Mouse (Mus musculus): ENCODE measurements at regions not wholly inside any gene's neighbourhood (a gene's known extent, or its start where the extent isn't known, plus 50 kb on each side); places are given as distances from the start of the nearest gene placed in this dataset.

DNA sequence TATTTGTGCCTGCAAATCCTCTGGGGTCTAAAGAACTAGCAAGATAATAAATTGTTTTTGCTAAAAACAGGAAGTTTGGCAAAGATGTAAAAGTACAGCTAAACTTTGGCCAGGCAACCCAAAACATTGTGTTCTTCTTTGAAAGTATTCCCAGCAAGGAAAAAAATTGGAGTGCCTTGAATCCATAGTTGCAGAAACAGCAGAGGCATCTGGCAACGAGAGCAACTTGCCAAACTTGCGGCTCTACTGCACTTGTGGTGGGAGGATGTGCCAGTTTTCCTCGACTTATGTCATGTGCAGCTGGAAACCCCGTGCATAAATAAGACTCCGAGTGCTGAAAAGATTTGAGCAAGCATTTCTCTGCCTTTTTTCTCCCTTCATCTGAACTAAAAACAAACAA is 185.2 kb upstream of the Meis1 start:
- Histone ChIP-seq H3K4me2 (replicated peaks) (no peak overlapping the region), H3K9ac (no peak overlapping the region), H3K27me3 (replicated peaks) (no peaks in the 10 kb centered on the region), H3K36me3 (no peaks in the 10 kb centered on the region), H3K4me3 (replicated peaks) (no peak overlapping the region), H3K27ac (no peak overlapping the region), H3K4me1 (replicated peaks) (0 out of 2 replicates have a peak, but pooled peaks cover 7% of the 10 kb centered on the region), H3K9me3 (no peaks in the 10 kb centered on the region)
- WGBS = 40% methylated on average over 5 of the region's 5 CpGs
- no peak for ATAC-seq

DNA sequence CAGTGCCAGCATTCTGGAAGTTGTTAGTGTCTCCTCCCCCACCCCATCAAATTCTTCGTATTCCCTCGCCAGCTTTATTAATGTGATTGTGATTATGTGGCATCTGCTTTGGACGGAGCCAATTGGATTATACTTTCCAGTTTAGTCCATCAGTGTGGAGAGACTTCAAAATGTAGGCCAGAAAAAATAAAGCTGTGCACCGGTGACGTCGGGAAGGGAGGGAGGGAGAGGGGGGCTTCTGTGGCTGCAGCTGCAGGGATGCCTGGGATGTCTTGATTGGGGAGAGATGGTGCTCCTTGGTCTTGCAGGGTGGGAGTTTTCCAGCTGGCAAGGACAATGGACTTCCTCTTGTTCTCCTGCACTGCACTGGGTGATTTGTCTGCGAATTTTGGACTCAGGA is 185.7 kb upstream of the Meis1 start:
- Histone ChIP-seq H3K4me3 (replicated peaks) (no peak overlapping the region), H3K4me1 (replicated peaks) (0 out of 2 replicates have a peak, but pooled peaks cover 7% of the 10 kb centered on the region), H3K4me2 (replicated peaks) (no peak overlapping the region), H3K9me3 (no peaks in the 10 kb centered on the region), H3K27me3 (replicated peaks) (no peaks in the 10 kb centered on the region), H3K36me3 (no peaks in the 10 kb centered on the region), H3K9ac (no peak overlapping the region), H3K27ac (no peak overlapping the region)
- WGBS = 37% methylated on average over 7 of the region's 7 CpGs
- peak; percentile 62; the same call in 1 of the 2 replicates for ATAC-seq

DNA sequence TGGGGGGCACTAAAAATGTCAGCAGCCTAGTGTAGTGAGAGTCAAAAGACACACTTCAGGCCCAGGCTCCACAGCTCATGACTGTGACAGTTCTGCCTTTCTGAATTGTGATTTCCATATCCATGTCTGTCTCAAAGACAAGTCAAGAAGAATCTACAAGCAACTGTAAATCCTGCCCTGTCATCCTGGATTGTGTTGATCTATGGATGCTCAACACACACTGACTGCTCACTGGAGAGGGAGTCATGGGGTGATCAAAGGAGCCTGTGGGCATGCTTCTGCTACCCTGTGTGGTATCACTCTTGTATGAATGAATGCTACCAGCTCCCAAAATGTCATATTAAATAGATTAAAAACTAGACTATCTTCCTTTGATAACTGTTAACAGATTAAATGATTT is 186.4 kb upstream of the Meis1 start:
- H3K9ac ChIP-seq = no peak overlapping the region
- no peak overlapping the region for H3K4me2 ChIP-seq (replicated peaks)
- no peaks in the 10 kb centered on the region for H3K27me3 ChIP-seq (replicated peaks)
- H3K9me3 ChIP-seq = no peaks in the 10 kb centered on the region
- no peaks in the 10 kb centered on the region for H3K36me3 ChIP-seq
- H3K27ac ChIP-seq = no peak overlapping the region
- no peak overlapping the region for H3K4me3 ChIP-seq (replicated peaks)
- H3K4me1 ChIP-seq (replicated peaks) = 0 out of 2 replicates have a peak, but pooled peaks cover 7% of the 10 kb centered on the region
- ATAC-seq = no peak

DNA sequence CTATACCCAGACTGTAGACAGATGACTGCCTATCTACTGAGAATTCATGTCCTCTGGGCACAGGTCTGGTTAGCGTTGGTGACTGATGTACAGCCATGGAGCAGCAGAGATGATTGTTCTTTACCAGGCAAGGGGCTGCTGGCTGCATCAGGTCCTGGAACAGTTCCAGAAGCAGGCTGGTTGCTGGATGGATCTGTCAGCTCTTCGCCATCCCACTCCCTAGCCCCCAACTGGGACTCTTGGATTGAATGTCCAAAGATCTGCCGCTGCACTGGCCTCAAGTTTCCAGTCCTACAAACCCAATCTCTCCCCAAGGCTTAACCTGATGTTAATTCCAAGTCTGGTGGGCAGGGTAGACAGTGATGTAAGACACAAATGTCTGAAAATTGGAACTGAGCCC is 200.7 kb upstream of the Meis1 start:
- Histone ChIP-seq H3K27ac (no peak overlapping the region), H3K27me3 (replicated peaks) (no peaks in the 10 kb centered on the region), H3K4me2 (replicated peaks) (no peak overlapping the region), H3K9me3 (no peaks in the 10 kb centered on the region), H3K4me1 (replicated peaks) (no peaks in the 10 kb centered on the region), H3K36me3 (no peaks in the 10 kb centered on the region), H3K9ac (no peak overlapping the region), H3K4me3 (replicated peaks) (no peak overlapping the region)
- 77% methylated on average over 3 of the region's 3 CpGs for WGBS
- no peak for ATAC-seq

- WGBS = no CpG with 5 or more reads among the region's 1 CpGs
- Histone ChIP-seq H3K9me3 (no peaks in the 10 kb centered on the region), H3K4me2 (replicated peaks) (no peak overlapping the region), H3K27ac (no peak overlapping the region), H3K4me3 (replicated peaks) (no peak overlapping the region), H3K4me1 (replicated peaks) (no peaks in the 10 kb centered on the region), H3K9ac (no peak overlapping the region), H3K27me3 (replicated peaks) (no peaks in the 10 kb centered on the region), H3K36me3 (no peaks in the 10 kb centered on the region)
- ATAC-seq = no peak
Observed at GRCm38 (mm10) chr11:19221442-19221841, 202.7 kb upstream of the Meis1 start.

DNA sequence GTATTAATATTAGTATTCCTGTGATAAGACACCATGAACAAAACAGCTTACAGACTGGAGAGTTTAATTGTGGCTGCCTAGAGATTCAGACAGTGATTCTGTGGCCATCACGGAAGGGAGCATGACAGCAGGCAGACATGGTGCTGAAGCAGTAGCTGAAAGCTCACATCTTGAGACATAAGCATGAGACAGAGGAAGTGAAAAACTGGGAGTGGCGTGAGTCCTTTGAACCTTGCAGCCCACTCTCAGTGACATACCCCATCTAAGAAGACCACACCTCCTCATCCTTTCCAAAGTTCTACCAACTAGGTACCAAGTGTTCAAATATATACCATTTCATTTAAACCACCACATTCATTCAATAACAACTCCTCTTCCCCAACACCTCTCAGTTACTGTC is 208.0 kb upstream of the Meis1 start:
- H3K36me3 ChIP-seq = no peaks in the 10 kb centered on the region
- H3K4me1 ChIP-seq (replicated peaks) = no peaks in the 10 kb centered on the region
- H3K27ac ChIP-seq = no peak overlapping the region
- H3K4me3 ChIP-seq (replicated peaks) = no peak overlapping the region
- ATAC-seq = no peak
- H3K9ac ChIP-seq = no peak overlapping the region
- no peaks in the 10 kb centered on the region for H3K27me3 ChIP-seq (replicated peaks)
- no peak overlapping the region for H3K4me2 ChIP-seq (replicated peaks)
- no peaks in the 10 kb centered on the region for H3K9me3 ChIP-seq
- 83% methylated on average over 2 of the region's 2 CpGs for WGBS

GRCm38 (mm10) chr11:19227716-19228115 is 208.9 kb upstream of the Meis1 start:
- H3K4me1 ChIP-seq (replicated peaks) = no peaks in the 10 kb centered on the region
- no peak overlapping the region for H3K4me2 ChIP-seq (replicated peaks)
- H3K4me3 ChIP-seq (replicated peaks) = no peak overlapping the region
- no peak for ATAC-seq
- H3K9me3 ChIP-seq = no peaks in the 10 kb centered on the region
- no peaks in the 10 kb centered on the region for H3K36me3 ChIP-seq
- WGBS = 63% methylated on average over 4 of the region's 4 CpGs
- no peak overlapping the region for H3K27ac ChIP-seq
- no peak overlapping the region for H3K9ac ChIP-seq
- H3K27me3 ChIP-seq (replicated peaks) = no peaks in the 10 kb centered on the region

DNA sequence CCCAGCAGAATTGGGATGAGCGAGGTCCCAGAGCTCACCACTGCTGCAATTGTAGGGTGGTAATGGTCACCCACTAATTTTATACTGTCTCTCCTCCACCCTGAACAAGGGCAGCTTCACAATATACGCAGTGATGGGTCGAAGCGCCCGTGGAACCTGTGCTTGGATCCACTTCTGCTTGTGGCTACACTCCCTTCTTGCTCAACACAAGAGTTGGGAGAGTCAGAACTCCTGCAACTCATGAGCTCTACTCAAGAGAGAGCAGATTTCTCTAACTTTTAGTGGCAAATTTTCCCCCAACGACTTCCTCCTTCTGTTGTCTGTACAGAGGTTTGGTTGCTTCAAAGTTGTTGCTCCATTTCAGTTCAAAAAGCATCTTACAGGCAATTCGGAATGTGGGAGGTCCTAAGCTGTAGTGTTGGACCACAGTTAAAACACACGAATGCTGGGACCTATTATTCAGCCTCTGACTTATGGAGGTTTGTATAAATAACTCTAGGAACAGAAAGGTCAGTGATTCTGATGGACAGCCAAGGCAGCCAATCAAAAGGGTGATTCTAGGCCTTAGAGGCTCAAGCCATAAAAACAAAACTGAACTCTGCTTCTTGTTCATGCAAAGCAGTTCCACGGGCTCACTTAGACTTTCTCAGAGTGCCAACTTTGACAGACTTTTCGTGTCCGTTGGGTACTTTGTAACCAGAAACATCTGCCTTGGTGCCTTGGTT is 227.8 kb upstream of the Meis1 start:
- no peak for ATAC-seq
- H3K4me3 ChIP-seq (replicated peaks) = no peak overlapping the region
- no peaks in the 10 kb centered on the region for H3K9me3 ChIP-seq
- 84% methylated on average over 11 of the region's 11 CpGs for WGBS
- no peaks in the 10 kb centered on the region for H3K36me3 ChIP-seq
- no peak overlapping the region for H3K9ac ChIP-seq
- no peaks in the 10 kb centered on the region for H3K4me1 ChIP-seq (replicated peaks)
- no peaks in the 10 kb centered on the region for H3K27me3 ChIP-seq (replicated peaks)
- H3K27ac ChIP-seq = no peak overlapping the region
- H3K4me2 ChIP-seq (replicated peaks) = no peak overlapping the region

DNA sequence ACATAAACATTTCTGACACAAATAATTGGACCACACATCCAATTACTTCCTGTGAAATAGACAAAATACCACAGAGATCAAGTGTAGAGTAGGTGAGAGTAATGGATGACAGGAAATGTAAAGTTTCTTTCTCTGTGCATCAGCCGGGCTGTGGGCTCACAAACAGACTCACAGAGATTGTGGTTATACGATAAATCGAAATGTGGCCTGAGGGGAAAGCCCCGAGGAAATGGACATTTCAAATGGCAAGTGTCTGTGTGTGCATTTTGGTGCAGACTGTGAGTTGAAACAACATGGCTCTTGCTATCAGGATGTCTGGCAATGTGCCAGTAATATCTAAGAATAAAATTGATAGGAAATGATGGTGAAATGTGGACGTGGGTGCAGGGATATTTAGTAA is 234.8 kb upstream of the Meis1 start:
- no peak overlapping the region for H3K9ac ChIP-seq
- no peaks in the 10 kb centered on the region for H3K27me3 ChIP-seq (replicated peaks)
- no peak for ATAC-seq
- no peaks in the 10 kb centered on the region for H3K9me3 ChIP-seq
- H3K4me2 ChIP-seq (replicated peaks) = no peak overlapping the region
- H3K27ac ChIP-seq = no peak overlapping the region
- H3K4me3 ChIP-seq (replicated peaks) = no peak overlapping the region
- 55% methylated on average over 5 of the region's 5 CpGs for WGBS
- no peaks in the 10 kb centered on the region for H3K4me1 ChIP-seq (replicated peaks)
- H3K36me3 ChIP-seq = no peaks in the 10 kb centered on the region

GRCm38 (mm10) chr11:19254183-19254582 is 235.4 kb upstream of the Meis1 start:
- WGBS = 49% methylated on average over 4 of the region's 4 CpGs
- no peak overlapping the region for H3K4me3 ChIP-seq (replicated peaks)
- H3K9ac ChIP-seq = no peak overlapping the region
- no peaks in the 10 kb centered on the region for H3K27me3 ChIP-seq (replicated peaks)
- no peak overlapping the region for H3K4me2 ChIP-seq (replicated peaks)
- no peaks in the 10 kb centered on the region for H3K4me1 ChIP-seq (replicated peaks)
- no peaks in the 10 kb centered on the region for H3K9me3 ChIP-seq
- ATAC-seq = peak; percentile 59; the same call in 1 of the 2 replicates
- no peaks in the 10 kb centered on the region for H3K36me3 ChIP-seq
- H3K27ac ChIP-seq = no peak overlapping the region

GRCm38 (mm10) chr11:19257549-19257948 is 238.8 kb upstream of the Meis1 start:
- no peak overlapping the region for H3K9ac ChIP-seq
- no peaks in the 10 kb centered on the region for H3K9me3 ChIP-seq
- no peaks in the 10 kb centered on the region for H3K4me1 ChIP-seq (replicated peaks)
- H3K36me3 ChIP-seq = no peaks in the 10 kb centered on the region
- WGBS = 80% methylated on average over 4 of the region's 4 CpGs
- no peak overlapping the region for H3K27ac ChIP-seq
- H3K27me3 ChIP-seq (replicated peaks) = no peaks in the 10 kb centered on the region
- no peak overlapping the region for H3K4me2 ChIP-seq (replicated peaks)
- H3K4me3 ChIP-seq (replicated peaks) = no peak overlapping the region
- ATAC-seq = no peak

DNA sequence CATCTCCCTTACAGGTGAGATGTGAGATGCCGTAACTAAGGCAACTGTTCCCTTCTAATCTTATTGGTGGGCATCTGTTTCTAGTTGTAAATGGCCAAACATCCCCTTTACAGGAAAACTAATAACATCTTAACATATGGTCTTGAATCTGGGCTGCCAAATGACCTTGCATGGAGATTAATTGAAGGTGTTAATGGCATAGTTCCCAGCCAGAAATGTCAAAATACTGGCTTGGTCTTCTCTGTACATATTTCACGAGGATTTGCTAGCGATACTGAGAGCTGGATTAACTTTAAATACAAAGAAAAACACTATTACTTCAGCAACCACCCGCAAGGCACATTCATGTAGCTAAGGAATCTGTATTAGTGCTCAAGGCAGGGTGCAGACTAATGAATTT is 244.0 kb upstream of the Meis1 start:
- WGBS = 83% methylated on average over 4 of the region's 4 CpGs

More for the DNA sequence above, 244.0 kb upstream of the Meis1 start:
- H3K36me3 ChIP-seq = no peaks in the 10 kb centered on the region
- H3K9me3 ChIP-seq = no peaks in the 10 kb centered on the region
- H3K27ac ChIP-seq = no peak overlapping the region
- H3K4me3 ChIP-seq (replicated peaks) = no peak overlapping the region
- no peaks in the 10 kb centered on the region for H3K27me3 ChIP-seq (replicated peaks)
- H3K4me1 ChIP-seq (replicated peaks) = no peaks in the 10 kb centered on the region
- ATAC-seq = no peak
- H3K4me2 ChIP-seq (replicated peaks) = no peak overlapping the region
- no peak overlapping the region for H3K9ac ChIP-seq

Data from intestine, embryonic 15.5 days (tissue).